Mouse (Mus musculus) kidney, embryonic 15.5 days (tissue): ENCODE data around the gene Olfr553. TPM values are rescaled to one million over a fixed set of nuclear protein-coding genes. Genes with fewer than 3 reads are reported as not detected.
"Not testable (repeated sequence)": the region's sequence is repeated elsewhere in the genome, so short reads cannot be mapped to it uniquely, and the experiment has no call there.

Experiments
- ATAC-seq: fragments of 200-750 bp; cut with Nextera tagmentation; replicated peaks from 2 replicates; pipeline ENCODE4 v1.8.0; 2017; ENCODE audit warnings: moderate TSS enrichment; ENCODE audit not compliant: low FRiP score
- H3K27ac ChIP-seq: fragments of 300-500 bp; sonication (generic); 2 replicates; pipeline ENCODE4 v1.5.1; 2015; ENCODE audit warnings: mild to moderate bottlenecking, inconsistent platforms
- H3K27me3 ChIP-seq: fragments of 300-500 bp; sonication (generic); 2 replicates; pipeline ENCODE4 v1.6.1; 2015; ENCODE audit warnings: inconsistent platforms
- H3K36me3 ChIP-seq: fragments of 300-500 bp; sonication (generic); 2 replicates; pipeline ENCODE4 v1.6.1; 2015; ENCODE audit warnings: inconsistent platforms
- H3K4me1 ChIP-seq: fragments of 300-500 bp; sonication (generic); 2 replicates; pipeline ENCODE4 v1.6.1; 2015; ENCODE audit warnings: inconsistent platforms
- H3K4me2 ChIP-seq: fragments of 300-500 bp; sonication (generic); 2 replicates; pipeline ENCODE4 v1.6.1; 2015; ENCODE audit warnings: moderate library complexity, mild to moderate bottlenecking, inconsistent platforms
- H3K4me3 ChIP-seq: fragments of 300-500 bp; sonication (generic); replicated peaks from 2 replicates; pipeline ENCODE4 v1.5.1; 2015; ENCODE audit warnings: mild to moderate bottlenecking, inconsistent platforms
- H3K9ac ChIP-seq: fragments of 300-500 bp; sonication (generic); 2 replicates; pipeline ENCODE4 v1.6.1; 2015; ENCODE audit warnings: mild to moderate bottlenecking, inconsistent platforms
- H3K9me3 ChIP-seq: fragments of 300-500 bp; sonication (generic); replicated peaks from 2 replicates; pipeline ENCODE4 v1.6.1; 2016; ENCODE audit warnings: inconsistent platforms
- WGBS: fragments of 180-500 bp; shearing (Covaris S2); methylation state at CpG from one replicate; pipeline ENCODE4 v1.1.7; 2015; ENCODE audit warnings: mixed read lengths; 5-methylcytosine and 5-hydroxymethylcytosine counted together
- polyA plus RNA-seq: library from polyadenylated mRNA; unstranded; fragments of >200 nt; fragmentation: Nextera tagmentation; extraction: Ambion mirVana; gene quantifications from 2 replicates; pipeline ENCODE4 v1.2.1, GENCODE M21; 2015

The Olfr553 gene
- polyA plus RNA-seq: not detected in 2 replicates

DNA sequence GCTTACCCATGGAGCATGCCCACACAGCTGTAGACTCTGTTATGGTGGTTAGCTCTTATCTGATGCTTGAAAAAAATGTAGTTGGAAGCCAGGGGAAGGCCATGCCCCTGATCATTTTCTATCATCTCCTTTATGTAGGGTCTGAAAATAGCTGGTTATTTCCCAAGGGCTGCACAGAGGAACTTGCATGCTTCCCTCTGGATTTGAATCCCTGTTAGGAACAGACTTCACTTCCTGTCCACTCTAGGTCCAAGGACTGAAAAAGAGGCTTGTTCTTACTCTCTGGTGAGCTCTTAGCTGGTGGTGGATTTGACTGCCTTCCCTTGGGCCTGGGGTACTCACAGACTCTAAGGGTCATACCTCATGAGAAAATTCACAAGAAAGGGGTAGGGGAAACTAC, at the start of gene Olfr553:
Gene Olfr553, minus strand, starts transcription at position 101 of the 400 bp plus-strand sequence.
- H3K4me2 ChIP-seq: no peak within 1 kb of the TSS
- no peak for ATAC-seq

DNA sequence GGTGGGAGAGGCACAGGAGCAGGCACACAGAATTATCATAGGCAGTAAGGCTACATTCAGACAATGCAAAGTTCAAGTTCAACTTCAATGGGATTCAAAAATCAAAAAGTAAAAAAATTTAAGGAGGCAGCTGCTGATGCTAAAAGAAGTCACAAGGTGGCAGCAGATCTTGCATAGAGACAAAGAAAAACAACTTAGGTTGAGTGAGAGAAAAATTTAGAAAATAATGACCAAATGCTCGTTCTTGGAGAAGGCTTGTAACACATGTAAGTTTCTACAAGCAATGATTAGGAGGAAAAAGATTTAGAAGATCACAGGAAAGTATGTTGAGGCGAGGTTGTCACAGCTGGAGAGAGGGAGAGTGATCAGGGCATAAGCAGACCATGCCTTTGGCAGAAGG, 47.4 kb upstream of the Olfr553 start:
- Histone ChIP-seq H3K4me1 (no peaks in the 10 kb centered on the region), H3K4me2 (no peak overlapping the region), H3K36me3 (no peaks in the 10 kb centered on the region), H3K9ac (no peak overlapping the region), H3K27me3 (no peaks in the 10 kb centered on the region), H3K4me3 (no peak overlapping the region), H3K27ac (no peak overlapping the region), H3K9me3 (no peaks in the 10 kb centered on the region)
- WGBS: 46% methylated on average over 2 of the region's 2 CpGs
- ATAC-seq: no peak

More for the DNA sequence above, at the start of gene Olfr553:
- H3K9ac ChIP-seq: no peak within 1 kb of the TSS
- H3K4me3 ChIP-seq: no peak within 1 kb of the TSS
- H3K9me3 ChIP-seq: no peaks in the 10 kb centered on the region
- no peak within 1 kb of the TSS for H3K27ac ChIP-seq
- H3K36me3 ChIP-seq: no peaks in the 10 kb centered on the region
- H3K27me3 ChIP-seq: no peaks in the 10 kb centered on the region
- H3K4me1 ChIP-seq: no peaks in the 10 kb centered on the region

DNA sequence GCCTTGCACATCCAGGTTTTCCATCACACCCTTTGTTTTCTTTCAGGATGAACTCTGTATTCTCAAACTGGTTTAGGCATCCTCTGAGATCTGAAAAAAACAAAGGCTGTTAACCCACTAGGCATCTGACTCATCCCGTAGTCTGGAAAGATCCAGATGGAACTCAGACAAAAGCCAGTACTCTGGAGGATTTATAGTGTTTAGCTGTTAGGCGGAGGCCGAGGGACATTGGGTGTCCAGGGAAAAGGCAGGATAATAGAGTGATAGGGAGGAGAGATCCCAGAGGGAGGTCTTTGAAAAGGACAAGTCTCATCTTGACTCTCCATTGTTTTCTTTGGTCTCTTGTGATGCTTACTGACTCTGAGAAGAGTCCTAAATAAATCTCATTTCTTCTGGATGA, 46.6 kb upstream of the Olfr553 start, which contains the start of gene Olfr556:
Gene Olfr556, plus strand, starts transcription at position 301 of the 400 bp plus-strand sequence.
- H3K9ac ChIP-seq: no peak within 1 kb of the TSS
- whole genome bisulfite sequencing: 38% methylated on average over 3 of the region's 3 CpGs

DNA sequence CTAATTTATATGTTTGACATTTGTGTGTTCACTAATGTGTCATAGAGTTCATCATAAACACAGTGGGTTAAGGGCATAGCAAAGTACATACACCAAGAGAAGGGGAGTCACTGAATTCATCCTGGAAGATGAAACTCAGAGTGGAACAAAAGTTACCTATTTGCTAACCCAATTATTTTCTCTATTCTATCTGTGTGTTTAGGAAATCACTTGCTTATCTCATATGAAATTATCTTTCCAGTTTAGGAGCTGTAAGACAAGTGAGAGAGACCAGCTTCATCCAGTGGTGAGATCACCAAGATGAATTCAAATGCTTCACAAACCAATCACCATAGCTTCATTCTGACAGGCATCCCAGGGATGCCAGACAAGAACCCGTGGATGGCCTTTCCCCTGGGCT, 40.5 kb upstream of the Olfr553 start, which contains the start of gene Olfr555:
Gene Olfr555, plus strand, starts transcription at position 301 of the 400 bp plus-strand sequence.
- no peak within 1 kb of the TSS for H3K9ac ChIP-seq
- no peak within 1 kb of the TSS for H3K27ac ChIP-seq
- H3K4me2 ChIP-seq: no peak within 1 kb of the TSS
- no peaks in the 10 kb centered on the region for H3K36me3 ChIP-seq
- H3K4me1 ChIP-seq: no peaks in the 10 kb centered on the region
- ATAC-seq: no peak
- 81% methylated on average over 1 of the region's 1 CpGs for WGBS
- no peaks in the 10 kb centered on the region for H3K27me3 ChIP-seq
- H3K4me3 ChIP-seq: no peak within 1 kb of the TSS
- H3K9me3 ChIP-seq: no peaks in the 10 kb centered on the region

More for the DNA sequence above, 46.6 kb upstream of the Olfr553 start, which contains the start of gene Olfr556:
- Histone ChIP-seq H3K4me2 (no peak within 1 kb of the TSS), H3K27ac (no peak within 1 kb of the TSS), H3K36me3 (no peaks in the 10 kb centered on the region), H3K4me3 (no peak within 1 kb of the TSS), H3K4me1 (no peaks in the 10 kb centered on the region), H3K9me3 (no peaks in the 10 kb centered on the region), H3K27me3 (no peaks in the 10 kb centered on the region)
- no peak for ATAC-seq

DNA sequence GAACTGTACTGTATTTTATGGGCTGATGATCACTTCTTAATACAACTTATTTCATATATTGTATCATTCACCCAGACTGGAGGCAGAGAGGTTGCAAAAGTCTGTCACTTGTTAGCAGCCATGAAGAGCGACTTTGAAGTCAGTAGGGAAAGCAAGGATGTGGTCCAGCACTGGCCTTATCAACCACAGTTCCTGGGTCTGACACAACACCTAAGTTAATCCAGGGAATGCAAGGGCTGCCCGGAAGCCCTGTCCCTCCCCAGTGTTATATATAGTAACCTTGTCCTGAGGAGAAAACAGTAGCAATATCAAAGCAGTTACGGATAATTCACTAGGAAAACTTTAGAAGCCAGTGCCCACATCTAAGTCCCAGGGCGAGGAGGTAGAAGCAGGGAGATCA, 26.9 kb upstream of the Olfr553 start:
- H3K9ac ChIP-seq, ATAC-seq, H3K9me3 ChIP-seq: not testable (repeated sequence)

DNA sequence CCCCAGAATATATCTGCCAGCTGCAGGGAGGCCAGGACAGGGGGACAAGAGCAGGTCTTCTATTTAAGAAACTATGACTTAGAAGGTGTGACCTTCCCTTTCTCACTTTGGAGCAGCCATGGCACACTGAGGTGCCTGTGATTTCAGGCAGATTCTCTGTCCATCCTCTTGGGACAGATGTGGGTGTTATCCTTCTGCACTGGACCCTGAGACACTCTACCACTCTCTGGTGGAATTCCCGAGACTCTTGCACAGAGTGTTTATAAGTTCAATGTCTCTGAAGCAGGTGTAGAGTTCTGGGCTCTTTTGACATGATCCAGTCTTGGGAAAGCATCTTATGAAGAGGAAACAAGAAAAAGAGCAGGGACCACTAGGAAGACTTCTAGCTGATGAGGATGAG, 20.1 kb upstream of the Olfr553 start, which contains the start of gene Olfr554:
Gene Olfr554, plus strand, starts transcription at position 301 of the 400 bp plus-strand sequence.
- Histone ChIP-seq H3K27ac (no peak within 1 kb of the TSS), H3K36me3 (no peaks in the 10 kb centered on the region), H3K9ac (no peak within 1 kb of the TSS), H3K4me1 (no peaks in the 10 kb centered on the region), H3K9me3 (no peaks in the 10 kb centered on the region), H3K4me2 (no peak within 1 kb of the TSS), H3K4me3 (no peak within 1 kb of the TSS), H3K27me3 (0 out of 2 replicates have a peak, but pooled peaks cover 2% of the 10 kb centered on the region)
- WGBS: 71% methylated on average over 1 of the region's 1 CpGs
- no peak for ATAC-seq

More for the DNA sequence above, 26.9 kb upstream of the Olfr553 start:
- not testable (repeated sequence) for H3K27ac ChIP-seq, H3K36me3 ChIP-seq, H3K27me3 ChIP-seq, H3K4me2 ChIP-seq, H3K4me1 ChIP-seq, H3K4me3 ChIP-seq
- 86% methylated on average over 4 of the region's 4 CpGs for WGBS

DNA sequence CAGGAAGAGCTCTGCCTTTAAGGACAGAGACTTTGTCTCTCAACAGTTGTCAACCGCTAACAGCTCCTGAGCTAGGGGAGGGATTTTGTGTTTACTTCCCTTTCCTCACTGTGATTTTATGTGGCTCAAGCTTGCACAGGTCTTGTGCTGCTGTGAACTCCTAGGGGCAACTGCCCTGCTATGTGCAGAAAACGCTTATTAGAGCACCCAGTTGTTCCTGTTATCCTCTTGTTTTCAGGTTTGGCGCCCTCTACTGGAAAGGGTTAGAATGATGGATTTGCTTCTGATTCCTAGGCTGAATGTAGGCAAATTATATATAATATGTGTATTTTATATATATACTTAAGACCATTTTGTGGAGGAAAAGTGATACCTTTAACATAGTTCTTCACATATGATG, 18.6 kb upstream of the Olfr553 start:
- Histone ChIP-seq H3K4me1 (no peaks in the 10 kb centered on the region), H3K9me3 (no peaks in the 10 kb centered on the region), H3K27ac (no peak overlapping the region), H3K27me3 (0 out of 2 replicates have a peak, but pooled peaks cover 2% of the 10 kb centered on the region), H3K4me3 (no peak overlapping the region), H3K4me2 (no peak overlapping the region), H3K36me3 (no peaks in the 10 kb centered on the region), H3K9ac (no peak overlapping the region)
- 33% methylated on average over 3 of the region's 3 CpGs for WGBS
- no peak for ATAC-seq

DNA sequence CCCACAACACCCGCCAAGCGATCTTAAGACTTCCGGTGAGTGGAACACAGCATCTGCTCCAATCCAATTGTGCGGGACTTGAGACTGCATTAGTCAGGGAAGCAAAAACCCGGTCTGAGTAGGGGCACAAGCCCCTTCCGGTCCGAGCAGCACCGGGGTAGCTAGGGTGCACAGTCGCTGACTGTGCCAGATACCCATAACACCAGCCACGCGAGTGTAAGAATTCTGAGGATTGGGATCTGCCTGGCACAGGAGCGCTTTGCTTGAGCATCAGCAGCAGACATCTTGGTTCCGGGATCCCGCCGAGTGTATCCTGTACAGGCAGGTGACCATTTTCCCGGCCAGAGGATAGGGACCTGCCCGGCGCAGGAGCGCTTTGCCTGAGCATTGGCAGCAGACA, 2.4 kb upstream of the Olfr553 start:
- H3K27ac ChIP-seq, H3K9me3 ChIP-seq, H3K4me2 ChIP-seq, H3K4me3 ChIP-seq, H3K9ac ChIP-seq, H3K36me3 ChIP-seq, H3K4me1 ChIP-seq, H3K27me3 ChIP-seq, ATAC-seq: not testable (repeated sequence)
- 89% methylated on average over 19 of the region's 19 CpGs for WGBS

DNA sequence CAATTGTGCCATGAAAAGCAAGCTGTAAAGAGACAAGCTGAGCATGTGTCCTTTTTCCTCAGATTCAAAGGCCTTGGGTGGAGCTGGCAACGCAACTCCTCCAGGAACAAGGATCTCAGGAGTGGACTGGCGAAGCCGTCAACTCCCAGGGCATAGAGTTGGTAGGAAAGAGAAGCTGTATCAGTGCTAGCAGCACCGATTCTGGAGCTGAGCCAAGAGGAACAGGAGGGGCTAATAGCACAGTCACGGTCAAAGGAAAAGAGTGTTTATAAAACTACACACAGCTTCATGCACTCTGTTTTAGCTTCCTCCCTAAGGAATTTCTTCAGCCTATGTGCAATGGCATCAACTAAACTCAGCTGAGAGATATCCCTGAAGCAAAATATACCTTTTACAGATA, 1.6 kb upstream of the Olfr553 start:
- Histone ChIP-seq H3K27ac (no peak overlapping the region), H3K4me2 (no peak overlapping the region), H3K27me3 (no peaks in the 10 kb centered on the region), H3K9ac (no peak overlapping the region), H3K4me3 (no peak overlapping the region), H3K4me1 (no peaks in the 10 kb centered on the region), H3K36me3 (no peaks in the 10 kb centered on the region), H3K9me3 (no peaks in the 10 kb centered on the region)
- ATAC-seq: no peak
- 68% methylated on average over 5 of the region's 5 CpGs for WGBS

DNA sequence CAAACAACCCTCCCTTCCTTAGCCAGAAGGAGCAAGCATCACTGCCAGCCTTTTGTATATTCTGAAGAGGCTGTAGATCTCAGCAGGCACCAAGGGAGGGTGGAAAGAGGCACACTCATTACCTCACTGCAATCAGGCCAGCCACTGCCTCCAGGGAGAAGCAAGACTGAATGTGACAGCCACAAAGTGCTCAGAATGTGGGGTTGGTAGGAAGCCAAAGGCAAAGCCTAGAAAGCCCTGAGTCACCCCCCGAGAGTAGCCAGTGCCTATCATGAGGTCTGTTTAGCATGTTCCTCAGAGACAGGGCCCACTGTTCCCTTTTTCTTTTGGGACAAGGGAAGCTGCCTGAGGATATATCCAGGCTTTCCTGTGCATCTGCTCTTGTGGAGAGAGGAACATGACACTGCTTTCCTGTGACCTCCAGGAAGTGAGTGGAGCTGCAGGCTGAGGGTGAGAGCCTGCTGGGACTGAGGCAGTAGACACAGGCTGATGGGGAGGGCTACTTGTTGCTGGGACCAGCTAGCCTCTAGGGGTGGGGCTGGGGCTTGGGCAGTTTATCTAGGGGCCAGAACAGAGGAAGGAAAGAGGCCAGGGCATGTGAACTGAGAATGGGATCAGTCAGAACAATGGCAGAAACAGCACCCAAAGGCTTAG, 20.5 kb downstream of the Olfr553 start, which contains the start of gene Olfr552:
Gene Olfr552, plus strand, starts transcription at position 393 of the 654 bp plus-strand sequence.
- 79% methylated on average over 1 of the region's 1 CpGs for WGBS
- H3K4me2 ChIP-seq: no peak within 1 kb of the TSS
- no peaks in the 10 kb centered on the region for H3K27me3 ChIP-seq
- H3K27ac ChIP-seq: no peak within 1 kb of the TSS
- H3K9me3 ChIP-seq: no peaks in the 10 kb centered on the region
- H3K36me3 ChIP-seq: no peaks in the 10 kb centered on the region
- no peak within 1 kb of the TSS for H3K9ac ChIP-seq
- H3K4me1 ChIP-seq: no peaks in the 10 kb centered on the region
- ATAC-seq: no peak
- H3K4me3 ChIP-seq: no peak within 1 kb of the TSS

DNA sequence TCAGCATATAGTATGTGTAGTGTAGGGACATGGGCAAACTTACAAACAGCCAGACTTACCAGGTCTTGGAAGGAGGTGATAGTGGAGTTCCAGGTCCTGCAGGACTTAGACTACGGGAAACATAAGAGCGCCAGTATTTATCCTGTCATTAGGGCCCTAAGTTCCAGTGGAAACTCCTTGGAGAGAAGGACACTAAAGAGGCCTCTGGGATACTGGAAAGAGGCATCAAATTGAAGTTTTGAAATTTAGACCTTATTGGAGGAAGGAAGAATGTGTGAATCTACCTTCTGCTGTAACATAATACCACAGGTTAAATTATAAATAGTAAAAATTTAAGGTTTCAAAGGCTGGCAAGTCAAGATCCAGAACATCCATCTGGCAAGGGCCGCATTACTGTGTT, 26.2 kb downstream of the Olfr553 start, which contains the start of gene Olfr551:
Gene Olfr551, minus strand, starts transcription at position 101 of the 400 bp plus-strand sequence.
- H3K9me3 ChIP-seq: no peaks in the 10 kb centered on the region
- H3K4me2 ChIP-seq: no peak within 1 kb of the TSS
- no peak within 1 kb of the TSS for H3K9ac ChIP-seq
- no peaks in the 10 kb centered on the region for H3K36me3 ChIP-seq
- no peak within 1 kb of the TSS for H3K4me3 ChIP-seq
- no peaks in the 10 kb centered on the region for H3K27me3 ChIP-seq
- no peak within 1 kb of the TSS for H3K27ac ChIP-seq
- no peak for ATAC-seq
- WGBS: 95% methylated on average over 3 of the region's 3 CpGs
- no peaks in the 10 kb centered on the region for H3K4me1 ChIP-seq

DNA sequence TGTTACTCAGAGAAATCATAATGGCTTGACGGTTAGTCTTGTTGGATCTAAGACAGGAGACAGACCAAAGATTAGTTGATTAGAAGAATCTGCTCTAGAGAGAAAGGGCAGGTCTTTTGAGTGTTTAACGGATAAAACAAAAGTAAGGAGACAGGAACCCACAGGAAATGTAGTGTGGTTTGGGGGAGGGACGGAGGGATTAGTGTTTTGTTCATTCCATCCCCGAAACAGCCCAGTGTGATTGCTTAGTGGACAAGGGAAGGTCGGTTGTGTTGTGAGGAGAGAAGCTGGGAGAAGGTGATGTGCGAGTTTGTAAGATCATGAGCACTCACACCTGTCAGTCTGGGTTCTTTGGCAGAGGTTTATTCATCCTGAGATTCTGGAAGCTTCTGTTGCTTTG, 42.0 kb downstream of the Olfr553 start:
- no peaks in the 10 kb centered on the region for H3K36me3 ChIP-seq
- no peak overlapping the region for H3K27ac ChIP-seq
- ATAC-seq: no peak
- H3K27me3 ChIP-seq: no peaks in the 10 kb centered on the region
- H3K4me2 ChIP-seq: no peak overlapping the region
- H3K4me3 ChIP-seq: no peak overlapping the region
- no peaks in the 10 kb centered on the region for H3K4me1 ChIP-seq
- H3K9ac ChIP-seq: no peak overlapping the region
- WGBS: 77% methylated on average over 6 of the region's 6 CpGs
- no peaks in the 10 kb centered on the region for H3K9me3 ChIP-seq
